Mouse (Mus musculus): ENCODE measurements at regions not wholly inside any gene's neighbourhood (a gene's known extent, or its start where the extent isn't known, plus 50 kb on each side); places are given as distances from the start of the nearest gene placed in this dataset.

DNA sequence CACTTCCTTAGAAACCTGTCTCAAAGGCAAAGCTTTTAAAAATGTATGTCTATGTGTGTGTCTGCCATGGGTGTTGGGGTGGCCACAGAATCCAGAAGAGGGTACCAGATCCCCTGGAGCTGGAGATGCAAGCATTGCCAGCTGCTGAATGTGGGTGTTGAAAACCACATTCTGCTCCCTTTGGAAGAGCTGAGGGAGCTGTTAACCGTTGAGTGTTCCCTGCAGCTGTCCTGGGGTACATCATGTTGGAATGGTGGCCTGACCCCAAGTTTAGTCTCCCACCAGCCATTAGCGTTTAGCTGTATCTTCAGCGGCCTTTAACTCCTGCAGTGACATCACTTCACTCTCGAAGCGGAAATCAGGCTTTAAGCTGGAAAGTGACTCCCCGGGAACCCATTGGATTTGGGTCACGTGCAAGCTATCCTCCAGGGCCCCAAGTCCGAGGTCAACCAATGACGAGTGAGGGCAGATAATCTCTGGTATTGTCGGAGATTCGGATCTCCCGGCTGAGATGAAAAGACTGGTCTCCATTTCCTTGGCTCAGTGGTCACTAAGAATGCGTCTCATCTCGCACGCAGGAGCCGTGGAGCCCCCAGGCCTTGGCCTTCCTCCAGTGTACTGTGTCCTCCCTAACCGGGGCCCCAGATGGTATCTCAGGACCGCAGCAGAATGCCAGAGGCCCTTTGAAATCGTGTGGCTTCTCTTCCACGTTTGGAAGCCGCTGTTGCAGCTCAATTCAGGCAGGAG, 412.9 kb upstream of the Tbx3 start:
- no peak overlapping the region for H3K4me3 ChIP-seq
- no peak overlapping the region for H3K9ac ChIP-seq
- peaks cover 88% of the 10 kb centered on the region for H3K27me3 ChIP-seq
- H3K27ac ChIP-seq = no peak overlapping the region
- H3K36me3 ChIP-seq = no peaks in the 10 kb centered on the region
- no peak for ATAC-seq (ENCODE audit: low FRiP score, low read depth)
- WGBS = 63% methylated on average over 21 of the region's 21 CpGs
- peaks cover 15% of the 10 kb centered on the region for H3K4me1 ChIP-seq
- H3K9me3 ChIP-seq = no peaks in the 10 kb centered on the region; the same call in 1 of the 2 replicates
- no peak overlapping the region for H3K4me2 ChIP-seq (replicated peaks)

DNA sequence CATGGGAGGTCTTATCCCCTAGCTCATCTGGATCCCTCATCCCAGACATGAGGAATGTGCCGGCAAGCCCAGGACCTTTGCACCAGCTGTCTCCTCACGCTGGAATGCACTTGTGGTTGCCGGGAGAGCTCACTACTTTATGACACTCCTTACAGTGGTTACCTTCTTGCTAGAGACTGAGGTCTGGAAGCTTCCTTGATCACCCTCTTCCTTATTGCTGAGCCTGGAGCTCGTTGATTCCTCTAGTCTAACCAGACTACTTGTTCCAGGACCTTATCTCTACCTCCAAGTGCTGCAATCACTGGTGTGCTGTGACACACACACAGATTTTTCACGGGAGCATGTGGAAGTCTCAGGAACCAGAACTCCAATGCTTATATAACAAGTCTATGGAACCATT, 411.6 kb upstream of the Tbx3 start:
- H3K27ac ChIP-seq = no peak overlapping the region
- H3K27me3 ChIP-seq = peaks cover 87% of the 10 kb centered on the region
- no peaks in the 10 kb centered on the region for H3K9me3 ChIP-seq
- peaks cover 15% of the 10 kb centered on the region for H3K4me1 ChIP-seq
- no peak overlapping the region for H3K4me3 ChIP-seq
- H3K4me2 ChIP-seq (replicated peaks) = no peak overlapping the region
- no peak overlapping the region for H3K9ac ChIP-seq
- no peak for ATAC-seq (ENCODE audit: low FRiP score, low read depth)
- WGBS = 72% methylated on average over 5 of the region's 5 CpGs
- H3K36me3 ChIP-seq = no peaks in the 10 kb centered on the region

DNA sequence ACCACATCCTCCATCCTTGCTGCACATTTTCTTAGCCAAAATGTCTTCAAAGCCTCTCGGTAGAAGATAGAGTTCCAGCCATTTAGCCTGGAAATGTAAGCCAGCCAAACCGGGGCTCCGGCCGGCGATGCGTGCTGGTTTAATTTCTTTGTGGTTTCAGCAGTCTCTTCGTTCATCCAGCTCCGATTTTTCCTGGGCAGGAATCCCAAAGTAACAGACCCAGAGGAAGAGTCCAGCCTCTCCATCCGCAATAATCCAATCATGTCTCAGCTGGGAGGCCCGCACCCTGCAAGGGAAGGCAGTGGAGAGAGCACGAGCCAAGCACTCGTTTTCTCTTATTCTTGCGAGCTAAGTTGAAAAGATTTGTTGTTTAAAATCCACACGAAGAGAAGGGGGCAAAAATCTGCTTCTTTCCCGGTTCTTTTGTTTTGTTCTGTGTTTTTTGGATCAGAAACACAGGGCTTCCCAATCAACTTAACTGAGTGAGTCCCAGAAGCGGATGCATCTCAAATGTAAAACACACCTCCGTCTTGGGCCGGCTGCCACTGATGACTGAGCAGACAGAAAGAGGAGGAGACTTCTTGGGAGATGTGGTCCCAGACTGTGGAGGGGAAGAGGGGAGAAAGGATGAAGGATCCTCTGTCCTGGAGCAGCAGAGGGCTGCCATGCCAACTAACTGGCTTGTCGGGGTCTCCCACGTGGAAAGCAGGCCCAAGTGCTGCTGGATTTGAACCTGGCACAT, 405.1 kb upstream of the Tbx3 start:
- Histone ChIP-seq H3K27me3 (peaks cover 84% of the 10 kb centered on the region), H3K36me3 (no peaks in the 10 kb centered on the region), H3K27ac (peak overlapping the region; percentile 48), H3K9ac (no peak overlapping the region), H3K4me1 (peaks cover 19% of the 10 kb centered on the region), H3K4me2 (replicated peaks) (peak overlapping the region; percentile 14; the same call in 1 of the 2 replicates), H3K9me3 (0 out of 2 replicates have a peak, but pooled peaks cover 3% of the 10 kb centered on the region), H3K4me3 (no peak overlapping the region)
- 0 out of 2 replicates have a peak, but pooled peaks have one; percentile 54 for ATAC-seq (ENCODE audit: low FRiP score, low read depth)
- WGBS = 57% methylated on average over 20 of the region's 20 CpGs

DNA sequence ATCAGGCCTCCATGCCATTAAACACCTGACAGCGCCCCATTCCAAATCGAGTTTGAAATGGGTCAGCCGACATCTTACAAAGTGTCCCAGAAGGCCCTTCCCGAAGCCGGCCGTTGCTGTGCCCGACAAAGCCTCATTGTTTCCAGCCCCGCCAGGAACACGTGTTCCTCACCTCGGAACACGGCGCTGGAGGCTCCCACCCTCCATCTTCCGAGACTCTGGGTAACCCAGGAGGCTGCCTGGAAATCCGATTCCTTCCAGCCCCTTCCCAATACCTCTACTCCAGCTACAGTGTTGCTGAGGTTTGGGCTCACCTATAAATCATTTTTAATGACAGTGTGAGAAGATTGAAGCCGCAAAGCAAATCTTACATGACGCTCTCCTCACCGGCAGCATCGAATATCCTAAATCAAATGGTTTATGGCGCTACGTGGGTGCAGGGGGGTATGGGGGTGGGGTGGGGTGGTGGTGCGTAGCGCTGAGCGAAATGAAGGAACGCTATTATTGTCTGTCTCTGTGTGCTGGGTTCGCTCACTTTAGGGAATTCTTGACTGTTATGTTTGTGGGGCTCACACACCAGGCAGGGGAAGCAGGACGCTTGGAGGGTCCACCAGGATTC, 399.1 kb upstream of the Tbx3 start:
- peak; percentile 75 for ATAC-seq (ENCODE audit: low FRiP score, low read depth)
- 0 out of 2 replicates have a peak, but pooled peaks cover 3% of the 10 kb centered on the region for H3K9me3 ChIP-seq
- 48% methylated on average over 26 of the region's 26 CpGs for WGBS
- no peaks in the 10 kb centered on the region for H3K36me3 ChIP-seq
- peak overlapping the region; percentile 41 for H3K4me2 ChIP-seq (replicated peaks)
- H3K27ac ChIP-seq = peak overlapping the region; percentile 48; the same call in 1 of the 2 replicates
- no peak overlapping the region for H3K4me3 ChIP-seq
- peaks cover 63% of the 10 kb centered on the region for H3K27me3 ChIP-seq
- peaks cover 13% of the 10 kb centered on the region for H3K4me1 ChIP-seq
- no peak overlapping the region for H3K9ac ChIP-seq

DNA sequence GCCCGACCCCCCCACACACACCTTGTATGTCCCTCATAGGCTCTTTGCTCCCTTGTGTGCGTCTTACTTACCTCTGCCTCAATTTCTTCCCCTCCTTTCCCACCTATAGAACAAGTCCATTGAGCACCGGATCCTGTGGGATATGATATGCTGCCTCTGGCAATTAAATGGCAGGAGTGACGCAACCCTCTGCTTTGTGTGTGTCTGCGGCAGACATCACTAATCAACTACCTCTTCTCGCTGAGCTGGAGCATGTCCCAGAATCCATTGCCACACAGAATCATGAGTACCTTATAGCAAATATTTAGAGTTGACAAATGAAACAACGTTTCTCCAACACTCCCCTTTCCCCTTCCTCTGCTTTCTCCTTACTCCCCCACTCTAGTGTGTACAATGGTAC, 397.3 kb upstream of the Tbx3 start:
- Histone ChIP-seq H3K4me1 (peaks cover 13% of the 10 kb centered on the region), H3K4me2 (replicated peaks) (no peak overlapping the region), H3K4me3 (no peak overlapping the region), H3K27me3 (peaks cover 63% of the 10 kb centered on the region), H3K9ac (no peak overlapping the region), H3K27ac (no peak overlapping the region), H3K9me3 (no peaks in the 10 kb centered on the region), H3K36me3 (no peaks in the 10 kb centered on the region)
- 90% methylated on average over 7 of the region's 7 CpGs for WGBS
- no peak for ATAC-seq (ENCODE audit: low FRiP score, low read depth)

DNA sequence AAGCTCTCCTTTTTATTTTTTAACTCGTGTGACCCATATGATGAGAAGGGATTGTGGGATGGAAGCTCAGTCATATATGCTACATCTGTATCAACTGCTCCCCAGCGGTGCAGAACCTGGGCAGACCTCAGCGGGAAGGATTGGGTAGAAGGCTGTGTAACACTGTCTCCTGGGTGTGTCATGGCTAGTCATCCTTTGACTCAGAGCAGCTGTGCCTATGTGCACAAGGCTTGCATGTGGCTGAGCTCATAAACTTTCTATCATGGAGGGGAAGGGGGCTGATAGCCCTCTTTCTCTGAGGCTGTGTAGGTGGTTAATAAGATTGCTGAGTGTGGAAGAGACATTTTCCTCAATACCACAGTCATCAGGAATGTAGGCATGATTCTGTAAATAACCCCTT, 396.9 kb upstream of the Tbx3 start:
- ATAC-seq (ENCODE audit: low FRiP score, low read depth) = no peak
- WGBS = 90% methylated on average over 3 of the region's 3 CpGs

DNA sequence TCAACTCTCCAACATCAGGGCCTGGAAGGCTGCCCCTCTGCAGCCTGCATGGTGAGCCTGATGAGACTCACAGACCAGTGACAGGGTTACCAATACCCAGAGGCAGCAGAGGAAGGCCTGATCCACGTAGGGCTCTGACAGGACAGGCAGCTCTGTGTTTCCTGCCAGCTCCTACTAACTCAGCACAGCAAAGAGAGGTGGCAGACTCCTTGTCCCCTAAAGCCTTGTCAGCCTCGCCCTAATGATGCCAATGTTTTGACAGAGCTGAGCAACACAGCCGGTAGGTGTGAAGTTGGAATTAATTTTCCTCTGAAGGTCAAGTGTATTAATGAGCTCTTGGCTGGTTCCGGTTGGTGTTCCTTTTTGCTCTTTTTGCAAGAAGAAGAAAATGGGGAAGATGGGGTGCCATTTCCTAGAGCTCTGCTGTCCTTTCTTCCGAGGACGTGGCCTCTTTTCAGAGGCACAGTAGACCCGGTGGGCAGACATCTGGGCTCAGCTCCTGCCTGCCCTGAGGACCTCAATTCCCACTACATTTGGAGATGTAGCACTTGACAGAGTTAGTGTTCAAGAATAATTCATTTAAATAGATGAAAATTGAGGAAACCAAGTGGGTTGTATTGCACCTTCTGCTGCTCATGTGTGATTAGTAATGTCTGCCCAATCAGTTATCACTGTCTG, 395.5 kb upstream of the Tbx3 start:
- H3K36me3 ChIP-seq = no peaks in the 10 kb centered on the region
- no peak overlapping the region for H3K27ac ChIP-seq
- H3K4me1 ChIP-seq = peaks cover 13% of the 10 kb centered on the region
- no peak overlapping the region for H3K4me2 ChIP-seq (replicated peaks)
- no peak for ATAC-seq (ENCODE audit: low FRiP score, low read depth)
- no peak overlapping the region for H3K9ac ChIP-seq
- peaks cover 6% of the 10 kb centered on the region; the same call in 1 of the 2 replicates for H3K9me3 ChIP-seq
- no peak overlapping the region for H3K4me3 ChIP-seq
- H3K27me3 ChIP-seq = peaks cover 54% of the 10 kb centered on the region
- WGBS = 77% methylated on average over 7 of the region's 7 CpGs

More for the DNA sequence above, 396.9 kb upstream of the Tbx3 start:
- peaks cover 13% of the 10 kb centered on the region for H3K4me1 ChIP-seq
- H3K4me3 ChIP-seq = no peak overlapping the region
- H3K4me2 ChIP-seq (replicated peaks) = no peak overlapping the region
- H3K36me3 ChIP-seq = no peaks in the 10 kb centered on the region
- no peak overlapping the region for H3K27ac ChIP-seq
- H3K9me3 ChIP-seq = no peaks in the 10 kb centered on the region
- H3K9ac ChIP-seq = no peak overlapping the region
- H3K27me3 ChIP-seq = peaks cover 63% of the 10 kb centered on the region

DNA sequence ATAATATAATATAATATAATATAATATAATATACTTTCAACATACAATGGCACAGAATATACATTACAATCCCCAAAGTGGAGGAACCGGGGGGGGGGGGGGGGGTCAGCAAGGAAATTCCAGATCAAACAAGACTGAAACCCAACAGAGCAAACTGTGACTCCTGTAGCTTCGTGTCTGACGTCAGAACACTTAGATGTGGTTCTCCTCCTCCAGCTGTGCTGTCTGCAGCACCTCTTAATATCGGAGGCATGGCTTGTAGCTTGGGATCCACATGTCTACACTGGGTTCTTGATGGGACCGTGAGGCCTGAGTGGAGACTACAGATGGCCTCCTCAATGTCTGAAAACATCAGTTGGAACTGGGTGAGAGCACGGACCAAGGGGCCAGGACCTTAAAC, 390.3 kb upstream of the Tbx3 start:
- Histone ChIP-seq H3K9me3 (peaks cover 14% of the 10 kb centered on the region; the same call in 1 of the 2 replicates), H3K4me1 (no peaks in the 10 kb centered on the region), H3K4me3 (no peak overlapping the region), H3K9ac (no peak overlapping the region), H3K36me3 (no peaks in the 10 kb centered on the region), H3K4me2 (replicated peaks) (no peak overlapping the region), H3K27me3 (peaks cover 51% of the 10 kb centered on the region), H3K27ac (no peak overlapping the region)
- WGBS = 59% methylated on average over 6 of the region's 6 CpGs
- ATAC-seq (ENCODE audit: low FRiP score, low read depth) = no peak

DNA sequence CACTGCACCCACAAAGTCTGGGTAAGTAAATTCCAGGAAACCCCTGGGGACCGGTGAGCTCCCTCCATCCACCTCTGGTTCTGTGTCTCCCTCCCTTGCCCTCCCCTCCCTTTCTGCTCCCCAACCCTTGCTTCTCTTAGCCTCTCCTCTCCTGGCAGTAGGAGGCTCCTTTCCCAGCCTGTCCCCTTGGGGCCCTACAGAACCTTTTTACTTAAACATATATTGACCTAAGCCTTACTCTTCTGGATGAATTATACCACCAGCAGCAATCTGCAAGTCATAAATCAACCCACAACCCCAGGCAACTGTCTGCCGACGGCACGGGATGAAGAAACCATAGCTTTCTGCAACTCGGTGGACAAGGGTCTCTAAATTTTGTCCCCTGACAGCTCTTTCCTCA, 380.7 kb upstream of the Tbx3 start:
- Histone ChIP-seq H3K27me3 (peaks cover 78% of the 10 kb centered on the region), H3K9ac (no peak overlapping the region), H3K36me3 (no peaks in the 10 kb centered on the region), H3K4me1 (no peaks in the 10 kb centered on the region), H3K27ac (no peak overlapping the region), H3K4me2 (replicated peaks) (no peak overlapping the region), H3K9me3 (peaks cover 6% of the 10 kb centered on the region), H3K4me3 (no peak overlapping the region)
- WGBS = 16% methylated on average over 5 of the region's 5 CpGs
- no peak for ATAC-seq (ENCODE audit: low FRiP score, low read depth)

DNA sequence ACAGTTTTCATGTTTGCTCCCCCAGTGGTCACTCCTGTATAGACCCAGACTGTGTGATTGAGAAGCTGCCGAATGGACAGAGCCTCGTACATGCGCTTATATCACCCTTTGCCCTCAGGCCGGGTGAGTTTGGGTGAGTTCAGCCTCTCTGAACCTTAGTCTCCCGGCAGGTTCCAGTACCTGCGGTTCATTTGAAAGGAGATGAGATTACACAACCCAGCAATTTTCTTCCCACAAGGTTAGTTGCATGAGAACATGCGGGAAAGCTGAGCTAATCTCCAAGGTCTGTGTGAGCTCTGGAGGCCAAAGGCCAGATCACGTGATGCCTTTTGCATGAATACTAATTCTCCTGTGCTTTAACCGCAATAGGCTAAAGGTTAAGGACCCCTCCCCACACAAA, 378.1 kb upstream of the Tbx3 start:
- Histone ChIP-seq H3K27me3 (peaks cover 67% of the 10 kb centered on the region), H3K4me3 (no peak overlapping the region), H3K36me3 (no peaks in the 10 kb centered on the region), H3K4me2 (replicated peaks) (no peak overlapping the region), H3K27ac (no peak overlapping the region), H3K9ac (no peak overlapping the region), H3K4me1 (no peaks in the 10 kb centered on the region), H3K9me3 (peaks cover 6% of the 10 kb centered on the region)
- no peak for ATAC-seq (ENCODE audit: low FRiP score, low read depth)
- WGBS = 43% methylated on average over 9 of the region's 9 CpGs

DNA sequence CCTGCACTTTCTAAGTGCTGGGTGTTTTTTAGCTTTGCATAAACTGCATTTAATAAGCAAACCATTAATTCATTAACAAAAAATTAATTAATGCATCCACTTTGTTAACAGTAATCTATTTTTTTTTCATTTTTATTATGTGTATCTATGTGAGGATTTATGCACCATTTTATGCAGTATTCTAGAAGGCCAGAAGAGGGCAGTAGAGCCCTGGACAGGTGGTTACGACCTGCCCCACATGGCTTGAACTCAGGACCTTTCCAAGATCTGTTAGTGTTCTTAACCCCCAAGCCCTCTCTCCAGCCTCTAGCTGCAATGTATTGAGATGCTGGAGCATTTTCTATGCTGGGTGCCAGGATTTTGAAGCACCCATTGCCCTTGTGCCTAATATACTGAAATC, 377.6 kb upstream of the Tbx3 start:
- no peak overlapping the region for H3K27ac ChIP-seq
- H3K9ac ChIP-seq = no peak overlapping the region
- H3K4me2 ChIP-seq (replicated peaks) = no peak overlapping the region
- ATAC-seq (ENCODE audit: low FRiP score, low read depth) = no peak
- no peak overlapping the region for H3K4me3 ChIP-seq
- peaks cover 64% of the 10 kb centered on the region for H3K27me3 ChIP-seq
- peaks cover 6% of the 10 kb centered on the region for H3K9me3 ChIP-seq
- no peaks in the 10 kb centered on the region for H3K4me1 ChIP-seq
- WGBS = 94% methylated on average over 1 of the region's 1 CpGs
- no peaks in the 10 kb centered on the region for H3K36me3 ChIP-seq

DNA sequence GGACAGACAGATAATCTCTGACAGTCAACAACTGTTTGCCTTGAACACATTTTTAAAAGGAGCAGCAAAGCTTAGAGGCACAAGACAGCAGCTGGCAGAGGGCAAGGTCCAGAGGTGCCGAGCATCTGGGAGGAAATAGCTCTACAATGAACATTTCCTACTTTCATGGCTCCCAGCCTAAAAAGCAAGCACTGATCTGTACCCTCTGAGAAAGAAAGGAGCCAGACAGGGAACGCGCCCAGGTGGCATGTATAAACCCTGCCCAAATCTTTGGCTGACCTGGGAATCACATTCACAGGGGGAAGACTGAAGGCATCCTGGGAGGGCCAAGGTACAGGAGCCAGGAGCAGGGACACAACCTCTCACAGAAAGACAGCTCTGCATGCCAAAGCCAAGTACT, 371.2 kb upstream of the Tbx3 start:
- Histone ChIP-seq H3K4me3 (no peak overlapping the region), H3K9ac (no peak overlapping the region), H3K4me2 (replicated peaks) (no peak overlapping the region), H3K9me3 (peaks cover 3% of the 10 kb centered on the region; the same call in 1 of the 2 replicates), H3K36me3 (no peaks in the 10 kb centered on the region), H3K27ac (no peak overlapping the region), H3K4me1 (0 out of 2 replicates have a peak, but pooled peaks cover 3% of the 10 kb centered on the region), H3K27me3 (peaks cover 61% of the 10 kb centered on the region)
- WGBS = 58% methylated on average over 3 of the region's 3 CpGs
- ATAC-seq (ENCODE audit: low FRiP score, low read depth) = no peak

Measured in limb, embryonic 13.5 days (tissue).